Mouse (Mus musculus) thymus, postnatal 10 days (tissue): ENCODE results near the gene Pgbd1.
A peak's percentile ranks its signal among the peaks of the same experiment; 100 is the strongest.
"Not testable (repeated sequence)": the region's sequence is repeated elsewhere in the genome, so short reads cannot be mapped to it uniquely, and the experiment has no call there.

ENCODE experiments used
- DNase-seq, 2 experiments: peaks; one replicate each; pipeline ENCODE4 v3.0.0; 2021; ENCODE audit warnings: low spot score in 2 of 2

Gene Pgbd1

GRCm38 (mm10) chr13:21440503-21441206, at the start of gene Pgbd1:
Gene Pgbd1, minus strand, starts transcription at chr13:21441058.
- DNase-seq, result peak; percentile 44 to 56

- DNase-seq, result no peak
These were observed 46.0 kb upstream of the Pgbd1 start for GRCm38 (mm10) chr13:21486881-21487280.

- DNase-seq, result not testable (repeated sequence)
These were observed 38.2 kb upstream of the Pgbd1 start, which contains the start of the genes Zkscan4 and Gm10065 for GRCm38 (mm10) chr13:21478759-21479670. Gene Zkscan4, plus strand, starts transcription at chr13:21478907. Gene Gm10065, minus strand, starts transcription at chr13:21479441.

GRCm38 (mm10) chr13:21472427-21472826, 31.6 kb upstream of the Pgbd1 start:
- no peak for DNase-seq

- DNase-seq, result no peak
These were observed 28.2 kb upstream of the Pgbd1 start for GRCm38 (mm10) chr13:21469097-21469496.

- peak in 1 of 2 experiments; percentile 10 for DNase-seq
These were observed 27.5 kb upstream of the Pgbd1 start, which contains the start of gene Nkapl for GRCm38 (mm10) chr13:21468061-21469019. Gene Nkapl, minus strand, starts transcription at chr13:21468509.

GRCm38 (mm10) chr13:21467336-21467735, 26.5 kb upstream of the Pgbd1 start:
- no peak for DNase-seq

GRCm38 (mm10) chr13:21462516-21462915, 21.7 kb upstream of the Pgbd1 start:
- not testable (repeated sequence) for DNase-seq

GRCm38 (mm10) chr13:21456347-21456746, 15.5 kb upstream of the Pgbd1 start:
- DNase-seq, result no peak

GRCm38 (mm10) chr13:21454133-21454532, 13.3 kb upstream of the Pgbd1 start:
- no peak for DNase-seq

- DNase-seq, result peak; percentile 10 to 59
These were observed 12.6 kb upstream of the Pgbd1 start, which contains the start of gene Zscan26 for GRCm38 (mm10) chr13:21453449-21453848. Gene Zscan26, minus strand, starts transcription at chr13:21453730.

GRCm38 (mm10) chr13:21453042-21453441, 12.2 kb upstream of the Pgbd1 start:
- no peak for DNase-seq

GRCm38 (mm10) chr13:21447856-21448614, 7.2 kb upstream of the Pgbd1 start:
- no peak for DNase-seq

GRCm38 (mm10) chr13:21446796-21447195, 5.9 kb upstream of the Pgbd1 start:
- DNase-seq, result no peak

GRCm38 (mm10) chr13:21441207-21441572, 332 bp upstream of the Pgbd1 start:
- no peak for DNase-seq

GRCm38 (mm10) chr13:21435476-21435875, 5.4 kb downstream of the Pgbd1 start:
- no peak for DNase-seq

- DNase-seq, result no peak
These were observed 13.2 kb downstream of the Pgbd1 start for GRCm38 (mm10) chr13:21427631-21428030.

GRCm38 (mm10) chr13:21423301-21423700, 17.6 kb downstream of the Pgbd1 start:
- no peak for DNase-seq

- no peak for DNase-seq
These were observed 22.0 kb downstream of the Pgbd1 start for GRCm38 (mm10) chr13:21418865-21419264.

GRCm38 (mm10) chr13:21417298-21418010, 23.4 kb downstream of the Pgbd1 start:
- DNase-seq, result no peak
